Mouse (Mus musculus) adipocyte (in vitro differentiated cells): Measurements from ENCODE around the gene Ttc23l.
"Not testable (repeated sequence)": the region's sequence is repeated elsewhere in the genome, so short reads cannot be mapped to it uniquely, and the experiment has no call there.

Experiments
- DNase-seq: peaks from one replicate; pipeline ENCODE4 v3.0.0-alpha.2; 2016; ENCODE audit warnings: low spot score

The Ttc23l gene

GRCm38 (mm10) chr15:10558465-10558864 is at the start of gene Ttc23l:
Gene Ttc23l (minus strand): TSS chr15:10558668.
- no peak for DNase-seq

GRCm38 (mm10) chr15:10599413-10599812 is 40.9 kb upstream of the Ttc23l start:
- DNase-seq = no peak

- no peak for DNase-seq
Measured at GRCm38 (mm10) chr15:10598259-10599225, 40.1 kb upstream of the Ttc23l start.

- DNase-seq = no peak
Measured at GRCm38 (mm10) chr15:10596871-10597270, 38.4 kb upstream of the Ttc23l start.

GRCm38 (mm10) chr15:10595408-10595807 is 36.9 kb upstream of the Ttc23l start:
- no peak for DNase-seq

GRCm38 (mm10) chr15:10594910-10595309 is 36.4 kb upstream of the Ttc23l start:
- DNase-seq = no peak

GRCm38 (mm10) chr15:10593094-10593493 is 34.6 kb upstream of the Ttc23l start:
- DNase-seq = peak; percentile 36

- DNase-seq = no peak
Measured at GRCm38 (mm10) chr15:10586565-10586964, 28.1 kb upstream of the Ttc23l start.

GRCm38 (mm10) chr15:10584359-10585187 is 26.1 kb upstream of the Ttc23l start:
- DNase-seq = no peak

GRCm38 (mm10) chr15:10583408-10583807 is 24.9 kb upstream of the Ttc23l start:
- DNase-seq = peak; percentile 72

- no peak for DNase-seq
Measured at GRCm38 (mm10) chr15:10579159-10579558, 20.7 kb upstream of the Ttc23l start.

GRCm38 (mm10) chr15:10566486-10566885 is 8.0 kb upstream of the Ttc23l start:
- DNase-seq = no peak

- no peak for DNase-seq
Measured at GRCm38 (mm10) chr15:10564201-10564600, 5.7 kb upstream of the Ttc23l start.

GRCm38 (mm10) chr15:10562281-10562680 is 3.8 kb upstream of the Ttc23l start:
- DNase-seq = no peak

GRCm38 (mm10) chr15:10560005-10560404 is 1.5 kb upstream of the Ttc23l start:
- DNase-seq = no peak

GRCm38 (mm10) chr15:10554336-10554735 is 4.1 kb downstream of the Ttc23l start:
- no peak for DNase-seq

- no peak for DNase-seq
Measured at GRCm38 (mm10) chr15:10540271-10541088, 18.0 kb downstream of the Ttc23l start.

GRCm38 (mm10) chr15:10535969-10536368 is 22.5 kb downstream of the Ttc23l start:
- DNase-seq = no peak

GRCm38 (mm10) chr15:10534591-10534990 is 23.9 kb downstream of the Ttc23l start:
- DNase-seq = no peak

- not testable (repeated sequence) for DNase-seq
Measured at GRCm38 (mm10) chr15:10533361-10533760, 25.1 kb downstream of the Ttc23l start.

- no peak for DNase-seq
Measured at GRCm38 (mm10) chr15:10531352-10531751, 27.1 kb downstream of the Ttc23l start.

- DNase-seq = no peak
Measured at GRCm38 (mm10) chr15:10525896-10526295, 32.6 kb downstream of the Ttc23l start.
